Mouse (Mus musculus) urinary bladder, postnatal 25 days (tissue): ENCODE measurements around the gene Cipc.
A peak's percentile ranks its signal among the peaks of the same experiment; 100 is the strongest.

Experiments used
- DNase-seq: peaks from one replicate; pipeline ENCODE4 v3.0.0; 2022; ENCODE audit warnings: low spot score

Cipc gene

DNA sequence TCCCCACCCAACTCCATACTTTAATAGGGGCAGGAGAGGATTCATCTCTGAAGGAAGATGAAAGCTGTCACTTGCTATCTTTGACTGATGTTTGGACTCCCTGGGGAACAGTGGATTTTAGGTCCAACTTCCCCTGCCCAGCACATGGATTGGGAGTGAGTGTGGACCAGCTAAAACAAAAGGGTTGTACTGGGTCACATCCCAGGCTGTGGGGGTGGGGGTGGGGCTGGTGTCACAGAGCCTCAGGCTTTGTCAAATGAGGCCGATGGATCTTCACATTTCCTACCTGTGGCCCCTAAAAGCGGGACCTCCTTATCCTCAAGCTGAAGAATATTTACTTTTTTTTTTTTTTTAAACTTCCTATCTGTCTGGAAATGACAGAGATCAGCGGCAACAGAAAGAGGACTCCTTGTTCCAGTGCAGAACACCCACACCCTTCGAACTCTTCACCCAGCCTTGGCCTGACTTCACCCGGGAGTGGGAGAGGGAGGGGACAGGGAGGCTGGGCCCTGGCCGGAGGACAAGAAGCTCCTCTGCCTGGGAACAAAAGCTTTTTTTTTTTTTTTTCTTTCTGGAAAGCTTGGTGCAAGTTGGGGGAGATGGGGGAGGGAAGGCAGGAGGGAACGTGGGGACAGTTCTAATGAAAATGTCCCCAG, 14.8 kb upstream of the Cipc start:
- DNase-seq, result peak; percentile 44

DNA sequence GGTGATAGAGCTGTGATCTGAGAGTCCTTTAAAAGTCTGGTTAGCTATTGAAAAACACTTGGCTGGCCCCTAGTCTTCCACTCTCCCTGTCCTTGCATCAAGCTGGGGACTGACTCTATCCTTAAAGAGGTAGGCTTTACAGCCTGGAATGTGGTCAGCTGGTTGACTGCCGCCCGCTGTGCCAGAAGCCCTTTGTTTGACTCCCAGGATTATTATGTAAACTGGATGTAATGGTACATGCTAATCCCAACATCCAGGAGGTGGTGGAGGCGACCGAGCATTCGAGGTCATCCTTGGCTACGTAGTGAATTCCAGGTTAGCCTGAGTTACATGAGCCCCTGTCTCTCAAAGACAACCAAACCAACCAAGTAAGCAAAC, 14.3 kb upstream of the Cipc start:
- no peak for DNase-seq

DNA sequence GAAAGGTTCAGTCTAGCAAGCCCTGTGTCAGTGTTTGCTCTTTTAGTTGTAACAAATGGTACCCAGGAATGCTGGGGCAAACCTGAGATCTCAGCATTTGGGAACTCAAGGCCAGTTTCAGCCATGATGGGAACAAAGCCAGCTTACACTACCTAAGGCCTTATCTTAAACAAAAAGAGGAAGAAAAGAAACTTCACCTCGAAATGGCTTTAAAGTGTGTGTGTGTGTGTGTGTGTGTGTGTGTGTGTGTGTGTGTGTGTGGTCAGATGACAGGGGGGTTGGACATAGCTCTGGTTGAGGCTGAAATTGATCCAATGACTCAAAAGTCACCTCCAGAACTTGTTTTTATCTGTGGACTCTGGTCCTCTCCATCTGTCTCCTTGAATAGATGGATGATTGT, 12.1 kb upstream of the Cipc start:
- no peak for DNase-seq

DNA sequence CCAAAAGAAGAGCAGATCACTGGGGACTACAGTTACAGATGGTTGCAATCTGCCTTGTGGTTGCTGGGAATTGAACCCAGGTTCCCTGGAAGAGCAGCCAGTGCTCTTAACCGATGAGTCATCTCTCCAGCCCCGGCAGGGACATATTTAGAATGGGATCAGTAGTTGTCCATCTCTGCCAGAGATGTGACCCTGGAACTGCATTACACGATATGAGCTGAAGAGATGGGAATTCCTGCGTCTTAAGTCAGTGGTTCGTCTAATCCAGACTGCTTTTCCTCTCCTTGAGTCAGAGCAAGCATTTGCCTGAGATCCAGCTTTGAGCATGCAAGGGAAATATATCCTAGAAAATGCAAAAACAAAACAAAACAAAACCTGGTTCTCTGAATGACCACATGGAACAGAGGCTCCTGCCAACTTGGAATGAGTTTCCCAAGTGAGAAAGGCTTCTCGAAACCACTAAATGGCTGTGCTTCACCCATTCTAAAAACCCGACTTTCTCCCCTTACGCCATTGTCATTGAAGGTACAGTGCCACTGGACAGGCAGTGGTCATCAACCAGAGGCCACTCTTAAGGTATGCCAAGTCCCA, 11.1 kb upstream of the Cipc start:
- DNase-seq, result no peak

DNA sequence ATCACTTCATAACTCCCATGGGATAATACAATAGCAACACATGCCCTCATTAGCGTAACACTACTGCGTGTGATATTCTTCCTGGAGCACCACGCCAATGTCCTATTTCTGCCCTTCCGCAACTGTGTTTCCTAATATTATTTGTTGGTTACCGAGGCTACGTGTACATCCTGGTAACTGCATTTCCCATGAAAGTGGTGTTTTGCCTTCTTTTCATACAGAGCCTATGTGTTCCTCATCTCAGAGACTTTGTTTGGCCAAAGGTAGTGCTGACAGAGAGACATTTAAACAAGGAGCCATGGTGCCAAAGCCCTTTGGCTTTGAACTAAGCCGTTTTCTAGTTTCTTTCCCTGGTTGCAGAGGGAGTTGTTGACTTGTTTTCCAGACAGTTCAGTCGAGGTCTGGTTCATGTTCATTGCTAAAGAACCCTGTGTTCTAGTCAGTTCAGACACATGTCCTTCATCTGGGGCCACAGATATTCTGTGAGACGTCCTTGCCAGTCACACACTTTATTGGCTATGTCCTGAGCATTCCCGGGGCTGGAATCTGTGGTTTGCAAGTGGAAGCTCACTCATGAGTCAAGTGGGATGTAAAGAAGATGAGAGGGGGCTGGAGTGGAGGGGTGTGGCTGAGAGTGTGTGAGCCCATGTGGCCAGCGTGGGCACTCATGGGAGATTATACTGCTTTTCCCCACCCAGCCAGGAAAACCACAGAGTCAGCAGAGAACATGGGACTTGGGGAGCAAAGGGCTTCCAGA, 10.1 kb upstream of the Cipc start:
- no peak for DNase-seq

DNA sequence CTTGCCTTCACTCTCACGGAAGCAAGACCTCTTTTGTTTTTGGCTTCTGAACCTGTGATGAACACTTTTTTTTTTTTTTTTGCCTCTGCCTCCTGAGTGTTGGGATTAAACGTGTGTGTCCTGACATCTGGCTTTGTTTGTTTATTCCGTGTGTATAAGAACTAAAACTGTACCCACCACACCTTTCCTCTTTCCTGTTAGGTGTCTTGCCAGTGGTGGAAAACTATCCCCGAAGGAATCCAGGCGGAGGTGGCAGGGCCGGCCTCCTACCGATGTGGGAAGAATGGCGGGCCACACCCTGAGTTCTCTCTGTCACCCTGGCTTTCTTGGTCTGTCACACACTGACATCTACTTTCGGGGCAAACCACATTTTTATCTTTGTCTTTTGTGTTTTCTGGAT, 8.3 kb upstream of the Cipc start:
- DNase-seq, result no peak

DNA sequence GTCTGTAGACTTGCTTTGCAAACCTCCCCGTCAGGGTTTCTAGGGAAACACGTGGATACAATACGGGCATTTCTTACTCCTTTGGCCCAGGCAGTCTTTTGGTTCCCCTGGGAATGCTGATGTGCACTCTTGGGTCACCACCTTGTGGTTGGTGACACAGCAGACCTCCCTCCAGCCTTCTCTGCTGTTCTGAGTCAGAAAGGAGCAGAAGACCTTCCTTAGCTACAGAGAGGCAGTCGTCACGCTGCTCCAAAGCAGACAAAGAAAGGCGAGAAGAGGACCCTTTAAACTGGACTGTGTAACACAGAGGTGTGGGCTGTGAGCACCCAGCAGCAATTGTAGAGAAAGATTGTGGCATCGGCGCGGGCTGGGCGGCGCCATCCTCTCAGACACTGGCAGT, 5.7 kb upstream of the Cipc start:
- DNase-seq, result no peak

DNA sequence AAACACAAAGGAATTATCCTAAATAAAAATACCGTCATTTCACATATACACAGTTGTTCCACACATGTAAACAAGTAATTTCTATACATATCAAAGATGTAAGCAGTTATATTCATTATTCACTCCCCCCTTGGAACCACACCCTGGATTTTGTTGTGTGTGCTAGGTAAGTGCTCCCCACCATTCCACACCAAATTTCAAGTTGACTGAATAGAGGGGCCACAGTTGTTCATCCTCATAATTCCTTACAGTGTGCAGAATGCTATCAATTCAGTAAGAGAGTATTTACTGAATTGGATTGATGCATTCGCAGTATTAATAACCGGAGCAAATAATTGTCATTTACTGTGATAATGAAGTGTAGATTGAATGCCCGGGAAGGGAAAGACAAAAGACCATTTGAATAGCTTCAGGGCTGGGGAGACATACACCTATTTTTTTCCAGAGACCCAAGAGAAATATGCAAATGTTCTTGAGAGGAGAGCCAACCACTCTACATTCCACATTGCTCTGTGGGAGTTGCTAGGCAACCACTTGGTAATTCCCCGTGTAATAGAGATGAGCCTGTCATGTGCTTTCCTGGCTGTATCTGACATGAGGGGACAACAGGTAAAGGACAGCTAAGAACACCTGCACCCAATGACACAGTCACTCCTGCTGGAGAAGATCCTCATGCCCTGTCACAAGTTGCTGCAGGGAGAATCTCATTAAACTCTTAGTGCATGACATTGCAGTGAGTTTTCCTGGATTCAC, 4.9 kb upstream of the Cipc start:
- no peak for DNase-seq

DNA sequence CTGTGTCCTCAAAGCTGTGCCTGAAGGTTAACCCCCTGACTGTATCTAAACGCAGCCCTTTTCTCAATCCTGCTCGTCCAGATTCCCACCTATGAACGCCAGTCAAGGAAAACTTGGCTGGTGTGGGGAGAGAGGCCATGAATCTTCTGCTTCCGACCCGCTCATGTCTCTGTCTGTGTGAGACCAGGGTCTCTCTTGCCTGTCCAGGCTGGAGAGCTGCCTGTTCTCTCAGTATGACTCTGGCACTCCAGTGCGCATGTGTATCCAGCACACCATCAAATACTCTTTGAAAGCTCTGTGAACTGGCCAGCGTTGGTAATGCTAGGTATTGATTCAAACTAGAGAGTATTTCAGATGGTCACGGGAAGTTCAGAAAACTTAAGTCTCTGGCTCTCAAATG, 3.4 kb upstream of the Cipc start:
- DNase-seq, result no peak

DNA sequence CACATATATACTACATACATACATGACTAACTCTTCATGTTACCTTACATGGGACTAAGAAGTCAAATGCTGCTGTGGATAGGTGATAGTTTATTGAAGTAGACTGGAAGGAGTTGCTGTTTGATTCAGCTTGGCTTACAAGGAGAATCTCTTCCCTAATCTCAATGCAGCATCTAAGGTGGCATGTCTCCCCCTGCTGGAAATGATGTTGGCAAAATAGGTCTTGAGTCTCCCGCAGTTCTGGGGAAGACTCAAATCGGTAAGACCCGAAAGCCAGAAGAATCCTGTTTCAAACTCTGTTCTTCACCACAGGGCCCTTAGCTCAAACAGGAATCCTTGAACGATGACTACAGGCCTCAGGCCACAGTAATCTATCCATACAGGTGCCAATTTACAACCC, 1.7 kb upstream of the Cipc start:
- DNase-seq, result peak; percentile 40

DNA sequence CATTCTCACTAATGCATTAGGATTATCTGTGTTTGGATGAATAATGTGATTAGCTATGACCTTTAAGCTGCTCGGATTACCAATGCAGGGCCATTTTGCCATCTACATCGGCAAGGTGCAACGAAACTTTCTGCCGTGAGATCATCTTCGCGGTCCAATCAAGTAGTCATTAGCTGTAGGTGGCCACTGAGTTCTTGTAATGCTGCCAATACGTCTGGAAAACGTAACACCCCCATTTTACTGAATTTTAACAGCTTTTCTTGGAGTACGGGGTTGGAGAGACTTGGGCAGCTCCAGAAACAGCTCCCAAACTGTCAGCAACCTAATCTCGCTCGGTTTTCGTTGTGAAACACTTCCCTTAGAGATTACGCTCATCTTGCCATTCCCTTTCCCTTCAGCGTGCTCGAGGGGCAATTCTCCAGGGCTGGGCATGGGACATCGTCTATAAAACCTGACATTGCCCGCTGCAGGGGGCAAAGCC, 502 bp upstream of the Cipc start:
- no peak for DNase-seq

DNA sequence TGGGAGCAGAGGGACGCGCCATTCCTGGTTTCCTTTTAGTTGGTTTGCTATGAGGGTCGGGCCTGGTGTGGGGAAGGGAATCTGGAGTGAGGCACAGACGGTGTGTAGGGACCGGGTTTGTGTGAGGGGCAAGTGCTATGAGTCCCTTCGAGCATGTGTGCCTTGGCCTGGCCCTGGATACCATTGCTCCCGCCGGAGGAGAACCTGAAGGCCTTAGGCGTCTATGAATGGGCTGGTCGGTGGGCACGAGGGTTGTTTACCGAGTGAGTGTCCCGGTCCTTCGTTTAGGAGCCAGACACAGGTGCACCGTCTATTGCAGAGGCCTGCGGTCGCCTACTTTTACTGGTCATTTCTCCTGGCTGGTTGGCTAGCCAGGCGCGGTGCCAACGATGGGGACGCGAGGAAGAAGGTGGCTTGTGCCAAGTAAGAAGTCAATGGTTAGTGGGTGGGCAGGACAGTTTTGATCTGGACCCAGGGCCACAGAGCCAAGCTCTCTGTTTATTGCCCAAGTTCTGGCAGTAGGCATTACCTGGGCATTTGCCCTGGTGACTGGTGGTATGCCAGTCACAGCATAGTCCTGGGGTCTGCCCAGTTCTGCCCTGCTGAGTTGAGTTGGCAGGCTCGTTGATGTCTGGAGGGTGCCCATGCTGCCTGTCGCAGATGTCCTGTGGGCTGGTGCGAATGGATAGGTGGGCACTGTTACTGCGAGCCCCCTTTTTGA, 998 bp downstream of the Cipc start:
- DNase-seq, result peak; percentile 51

DNA sequence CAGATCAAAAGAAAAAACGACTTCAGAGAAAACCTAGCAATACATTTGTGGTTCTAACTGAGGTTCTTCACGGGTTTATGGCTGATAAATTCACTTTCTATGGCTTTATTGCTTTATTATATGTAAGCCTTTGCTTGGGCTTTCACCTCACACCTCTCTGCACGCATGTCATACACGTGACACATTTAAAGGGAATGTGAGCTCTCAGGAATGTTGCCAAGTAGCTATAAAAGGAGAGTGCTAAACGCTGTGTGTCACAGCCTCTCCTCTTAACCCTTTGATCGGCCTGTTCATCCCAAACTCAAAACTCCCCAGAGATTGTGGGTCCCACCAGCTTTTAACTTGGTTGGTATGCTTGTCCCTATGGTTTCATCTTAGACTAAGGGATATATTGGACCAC, 1.8 kb downstream of the Cipc start:
- no peak for DNase-seq

DNA sequence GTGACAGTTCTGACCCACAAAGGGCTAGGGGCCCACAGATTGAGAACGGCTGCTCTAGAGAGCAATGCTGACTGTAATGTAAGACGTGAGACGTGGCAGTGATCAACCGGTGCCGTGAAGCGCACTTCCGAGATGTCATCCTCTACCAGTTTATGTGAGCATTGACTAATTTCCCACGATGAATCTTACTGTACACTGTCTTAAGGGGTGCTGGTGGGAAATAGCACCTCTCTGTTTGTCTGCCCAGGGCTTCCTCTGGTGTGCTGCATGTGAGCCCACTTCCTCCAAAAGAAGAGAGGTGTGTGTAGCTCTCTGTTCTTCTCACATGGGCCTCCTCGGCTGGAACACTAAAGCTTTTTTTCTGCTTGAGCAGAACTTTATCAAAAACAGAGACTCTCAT, 2.7 kb downstream of the Cipc start:
- no peak for DNase-seq

DNA sequence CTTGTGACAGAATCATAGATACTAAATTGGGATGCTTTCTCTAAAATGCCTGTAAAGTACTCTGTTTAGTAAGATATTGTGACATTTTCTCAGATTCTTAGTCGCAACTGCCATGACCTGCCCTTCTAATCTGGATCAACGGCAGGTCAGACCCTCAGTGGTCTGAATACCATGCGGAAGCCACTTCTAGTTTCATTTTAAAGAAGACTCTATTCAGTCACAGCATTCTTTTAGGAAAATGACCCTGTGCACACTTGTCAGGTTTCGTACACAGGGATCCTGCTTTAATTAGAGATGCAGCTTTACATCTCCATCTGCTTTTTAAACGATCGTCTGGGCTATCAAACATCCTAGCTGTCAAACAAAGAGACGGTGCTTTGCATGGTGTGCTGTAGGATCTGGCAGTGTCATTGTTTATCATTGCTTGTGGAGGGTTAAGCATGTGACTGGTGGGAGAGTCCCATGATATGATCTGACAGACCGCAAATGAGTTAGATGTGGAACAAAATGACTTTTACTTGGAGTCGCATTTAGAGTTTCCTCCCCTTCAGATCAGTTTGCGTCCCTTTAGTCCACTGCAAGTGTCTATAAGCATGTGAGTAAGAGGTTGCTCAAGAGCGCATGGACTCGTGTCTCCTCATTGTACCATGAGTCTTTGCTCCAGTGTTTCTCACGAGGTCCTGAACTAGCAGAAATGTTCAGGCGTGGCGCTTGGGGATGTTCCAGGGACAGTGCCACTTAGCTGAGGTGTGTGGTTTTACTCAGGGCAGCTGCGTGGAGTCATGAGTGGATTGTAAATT, 3.5 kb downstream of the Cipc start:
- DNase-seq, result no peak

DNA sequence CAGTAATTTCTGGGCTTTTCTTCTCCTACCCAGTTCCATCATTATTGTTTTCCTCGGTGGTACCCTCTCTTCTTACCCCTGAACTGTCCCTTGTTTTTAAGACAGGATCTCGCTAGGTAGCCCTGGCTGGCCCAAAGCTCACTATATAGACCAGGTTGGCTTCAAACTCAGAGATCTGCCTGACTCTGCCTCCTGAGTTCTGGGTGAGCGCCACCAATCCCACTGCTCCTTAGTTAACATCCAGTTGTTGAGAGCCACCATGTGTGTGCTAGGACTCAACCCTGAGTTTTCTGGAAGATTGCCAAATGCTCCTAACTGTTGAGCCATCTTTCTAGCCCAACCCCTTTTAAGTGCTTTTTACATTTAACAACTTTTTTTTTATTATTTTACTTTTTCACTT, 4.1 kb downstream of the Cipc start:
- DNase-seq, result no peak

DNA sequence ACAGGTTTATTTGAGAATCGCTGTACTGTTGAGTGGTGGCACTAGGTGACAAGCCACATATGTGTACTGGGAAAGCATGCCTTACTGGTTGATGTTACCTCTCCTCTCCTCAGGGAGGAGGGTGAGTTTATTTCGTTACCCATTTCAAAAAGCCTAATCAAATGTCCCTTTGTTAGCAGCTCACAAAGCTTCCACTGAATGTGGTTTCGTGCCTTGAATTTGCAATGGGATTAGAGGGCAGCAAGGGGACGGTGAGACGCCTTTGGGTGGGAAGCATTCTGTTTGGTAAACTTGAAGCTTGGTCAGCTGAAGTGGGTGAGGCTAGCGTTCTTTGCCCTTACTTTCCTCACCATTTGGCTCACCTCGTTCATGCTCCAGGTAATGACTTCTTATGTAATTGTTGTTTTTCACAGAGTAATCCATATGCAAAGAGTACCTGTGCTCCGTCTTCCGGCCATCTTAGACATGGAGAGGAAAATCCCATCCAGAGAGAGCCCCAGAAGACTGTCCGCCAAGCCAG, 5.5 kb downstream of the Cipc start:
- DNase-seq, result no peak

DNA sequence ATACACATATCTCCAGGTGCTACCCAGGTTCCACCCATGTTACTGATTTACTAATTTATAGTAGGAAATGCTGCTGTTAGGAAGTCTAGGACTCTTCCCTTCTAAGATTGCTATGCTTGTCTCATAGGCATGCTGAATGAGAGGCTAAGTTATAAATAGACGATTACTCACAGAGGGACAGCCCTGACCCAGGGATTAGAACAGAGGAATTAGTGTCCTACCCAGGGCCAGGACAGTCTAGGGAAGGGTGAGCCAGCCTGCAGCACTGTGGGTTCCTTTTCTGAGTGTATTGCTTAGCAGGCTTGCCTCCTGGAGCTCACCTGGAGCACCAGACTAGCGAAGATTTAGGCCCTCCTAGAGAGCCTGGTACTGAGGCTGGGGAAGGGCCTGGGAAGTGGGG, 9.1 kb downstream of the Cipc start:
- no peak for DNase-seq

DNA sequence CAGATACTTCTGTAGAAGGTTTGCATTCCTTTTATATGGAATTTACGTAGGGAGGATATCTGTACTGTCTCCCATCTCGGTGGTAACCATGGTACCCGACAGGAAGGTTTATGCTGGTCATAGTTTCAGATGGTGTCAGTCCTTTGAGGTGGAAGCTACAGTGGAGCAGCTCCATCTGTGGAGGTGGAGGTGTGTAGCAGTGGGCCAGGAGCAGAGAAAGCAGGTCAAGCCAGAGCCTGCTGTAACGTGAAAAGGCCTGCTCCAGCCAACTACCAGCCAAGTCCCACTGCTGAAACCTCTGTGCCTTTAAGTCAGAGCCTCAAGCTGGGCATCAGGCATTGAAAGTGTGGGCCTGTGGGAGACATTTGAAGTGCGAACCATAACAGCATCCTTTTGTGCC, 11.7 kb downstream of the Cipc start:
- no peak for DNase-seq

DNA sequence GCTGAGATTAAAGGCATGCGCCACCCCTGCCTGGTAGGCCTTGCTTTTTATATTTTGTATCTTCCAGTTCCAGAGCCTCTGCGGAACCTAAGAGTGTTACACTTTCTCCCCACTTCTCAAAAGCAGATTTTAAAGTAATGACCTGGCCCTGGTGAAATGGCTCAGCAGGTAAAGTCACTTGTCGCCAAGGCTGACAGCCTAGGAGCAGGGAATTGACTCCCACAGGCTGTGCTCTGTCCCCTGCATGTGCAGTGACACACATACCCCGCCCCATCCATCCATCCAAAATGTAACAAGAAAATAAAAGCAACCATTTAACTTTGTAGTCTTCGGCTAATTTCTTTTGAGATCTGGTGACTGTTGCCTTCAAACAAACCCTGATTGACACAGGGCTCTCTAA, 12.8 kb downstream of the Cipc start:
- no peak for DNase-seq

DNA sequence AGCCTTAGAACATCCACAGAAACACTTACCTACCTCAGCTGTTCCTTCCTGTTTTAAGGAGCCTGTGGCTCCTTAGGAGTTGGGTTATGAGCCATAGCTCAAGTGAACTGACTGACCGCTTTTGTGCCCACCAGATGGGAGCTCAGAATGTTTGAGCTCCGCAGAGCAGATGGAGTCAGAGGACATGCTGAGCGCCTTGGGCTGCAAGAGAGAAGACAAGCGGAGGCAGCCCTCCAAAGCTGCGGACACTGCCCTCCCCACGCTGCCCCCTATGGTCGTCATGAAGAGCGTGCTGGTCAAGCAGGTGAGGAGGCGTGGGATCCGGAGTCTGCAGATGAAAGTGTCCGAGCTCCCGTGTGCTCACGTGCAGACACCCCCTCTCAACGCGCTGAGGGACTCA, 13.3 kb downstream of the Cipc start:
- no peak for DNase-seq
